Mouse (Mus musculus) forebrain, embryonic 15.5 days (tissue): Measurements from ENCODE around the gene Hpse. TPM values are rescaled to one million over a fixed set of nuclear protein-coding genes. Genes with fewer than 3 reads are reported as not detected.

Source experiments
- ATAC-seq: fragments of 200-750 bp; cut with Nextera tagmentation; replicated peaks from 2 replicates; pipeline ENCODE4 v1.8.0; 2017; ENCODE audit warnings: mild to moderate bottlenecking, moderate TSS enrichment, moderate library complexity
- H3K27ac ChIP-seq: fragments of 300-500 bp; sonication (generic); replicated peaks from 2 replicates; pipeline ENCODE4 v1.5.1; 2015; ENCODE audit warnings: mild to moderate bottlenecking, inconsistent platforms
- H3K27me3 ChIP-seq: fragments of 300-500 bp; sonication (generic); 2 replicates; pipeline ENCODE4 v1.6.1; 2015; ENCODE audit warnings: inconsistent platforms
- H3K36me3 ChIP-seq: fragments of 300-500 bp; sonication (generic); 2 replicates; pipeline ENCODE4 v1.6.1; 2015; ENCODE audit warnings: mild to moderate bottlenecking, inconsistent platforms
- H3K4me1 ChIP-seq: fragments of 300-500 bp; sonication (generic); 2 replicates; pipeline ENCODE4 v1.6.1; 2015; ENCODE audit warnings: inconsistent platforms
- H3K4me2 ChIP-seq: fragments of 300-500 bp; sonication (generic); replicated peaks from 2 replicates; pipeline ENCODE4 v1.6.1; 2015; ENCODE audit warnings: mild to moderate bottlenecking, inconsistent platforms
- H3K4me3 ChIP-seq: fragments of 300-500 bp; sonication (generic); 2 replicates; pipeline ENCODE4 v1.5.1; 2015; ENCODE audit warnings: mild to moderate bottlenecking, inconsistent platforms
- H3K9ac ChIP-seq: fragments of 300-500 bp; sonication (generic); replicated peaks from 2 replicates; pipeline ENCODE4 v1.6.1; 2015; ENCODE audit warnings: mild to moderate bottlenecking, inconsistent platforms
- H3K9me3 ChIP-seq: fragments of 300-500 bp; sonication (generic); 2 replicates; pipeline ENCODE4 v1.6.1; 2016; ENCODE audit warnings: inconsistent platforms
- WGBS: fragments of 180-500 bp; shearing (Covaris S2); methylation state at CpG from one replicate; pipeline ENCODE4 v1.1.7; 2015; ENCODE audit warnings: mixed read lengths; 5-methylcytosine and 5-hydroxymethylcytosine counted together
- polyA plus RNA-seq: library from polyadenylated mRNA; unstranded; fragments of >200 nt; fragmentation: Nextera tagmentation; extraction: Ambion mirVana; gene quantifications from 2 replicates; pipeline ENCODE4 v1.2.1, GENCODE M21; 2015

The Hpse gene
- polyA plus RNA-seq, 1 experiment from 2014 or later, result 0.24 TPM

DNA sequence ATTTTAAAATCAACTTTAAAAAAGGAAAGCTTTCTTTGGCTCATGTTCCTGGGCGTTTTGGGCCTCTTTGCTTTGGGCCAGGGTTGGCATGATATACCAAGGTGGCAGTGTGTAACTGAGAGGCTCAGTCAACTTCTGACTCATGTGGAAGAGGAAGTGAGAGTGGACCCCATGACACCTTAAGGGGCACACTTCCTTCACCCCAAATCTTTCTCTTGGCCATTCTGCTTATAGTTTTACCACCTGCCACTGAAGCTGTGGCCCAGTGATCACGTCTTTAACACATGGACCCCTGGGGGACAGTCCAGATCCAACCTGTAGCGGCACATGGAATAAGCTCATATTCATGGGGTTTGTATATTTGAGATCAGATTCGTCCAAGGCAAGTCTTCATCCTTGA, 6.5 kb upstream of the Hpse start:
- Histone ChIP-seq H3K4me3 (no peak overlapping the region), H3K9ac (no peak overlapping the region), H3K27me3 (no peaks in the 10 kb centered on the region), H3K27ac (no peak overlapping the region), H3K4me2 (no peak overlapping the region), H3K36me3 (no peaks in the 10 kb centered on the region), H3K9me3 (no peaks in the 10 kb centered on the region), H3K4me1 (no peaks in the 10 kb centered on the region)
- ATAC-seq, result no peak
- WGBS, result 88% methylated on average over 4 of the region's 4 CpGs

- ATAC-seq, result no peak
- Histone ChIP-seq H3K4me3 (no peak overlapping the region), H3K36me3 (no peaks in the 10 kb centered on the region), H3K27ac (no peak overlapping the region), H3K4me1 (peaks cover 14% of the 10 kb centered on the region), H3K27me3 (peaks cover 6% of the 10 kb centered on the region), H3K4me2 (no peak overlapping the region), H3K9ac (no peak overlapping the region), H3K9me3 (no peaks in the 10 kb centered on the region)
- 92% methylated on average over 15 of the region's 15 CpGs for WGBS
Measured at GRCm38 (mm10) chr5:100716762-100717161, 2.8 kb downstream of the Hpse start.

DNA sequence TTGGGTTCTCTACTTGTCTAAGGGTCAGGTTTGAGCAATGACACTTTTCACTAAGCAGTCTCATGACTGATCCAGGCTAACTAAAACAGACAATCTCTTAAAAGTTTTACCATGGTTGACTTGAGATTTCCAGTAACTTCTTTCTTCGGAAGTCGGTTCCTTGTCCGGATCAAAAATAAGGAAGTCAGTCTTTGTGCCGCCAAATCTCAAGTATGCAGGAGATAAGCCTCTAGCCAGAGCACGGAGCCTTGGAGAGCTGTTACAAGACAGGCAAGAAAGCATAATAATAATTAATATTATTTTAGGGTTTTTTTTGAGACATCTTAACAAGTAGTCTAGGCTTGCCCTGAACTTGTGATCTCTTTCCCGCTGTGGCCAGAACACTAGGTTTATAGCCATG, 8.3 kb downstream of the Hpse start:
- H3K36me3 ChIP-seq, result no peaks in the 10 kb centered on the region
- no peak for ATAC-seq

GRCm38 (mm10) chr5:100710012-100710411, 9.5 kb downstream of the Hpse start:
- no peak overlapping the region for H3K9ac ChIP-seq

More for the DNA sequence above, 8.3 kb downstream of the Hpse start:
- Histone ChIP-seq H3K4me3 (no peak overlapping the region), H3K9ac (no peak overlapping the region), H3K9me3 (no peaks in the 10 kb centered on the region), H3K4me1 (no peaks in the 10 kb centered on the region), H3K27me3 (no peaks in the 10 kb centered on the region), H3K27ac (no peak overlapping the region), H3K4me2 (no peak overlapping the region)
- WGBS, result 96% methylated on average over 6 of the region's 6 CpGs

DNA sequence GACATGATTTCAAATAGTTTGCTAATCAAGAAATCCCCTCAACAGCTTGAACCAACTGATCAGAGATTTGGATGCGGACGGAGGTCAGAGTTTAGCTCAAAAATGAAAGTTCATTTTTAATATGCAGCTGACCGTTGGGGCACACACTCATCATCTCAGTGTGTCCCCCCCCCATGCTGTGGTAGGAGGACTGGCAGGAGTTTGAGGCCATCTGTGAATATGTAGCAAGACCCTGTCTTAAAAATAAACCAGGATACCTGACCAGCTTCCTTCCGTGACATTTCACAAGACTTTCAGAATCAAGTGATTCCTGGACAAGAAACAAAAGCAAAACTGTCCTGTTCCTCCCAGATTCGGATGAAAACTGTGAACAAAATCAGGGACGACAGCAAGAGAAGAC, 10.5 kb downstream of the Hpse start:
- H3K36me3 ChIP-seq, result no peaks in the 10 kb centered on the region
- no peak overlapping the region for H3K4me2 ChIP-seq
- H3K4me1 ChIP-seq, result no peaks in the 10 kb centered on the region
- H3K4me3 ChIP-seq, result no peak overlapping the region
- no peaks in the 10 kb centered on the region for H3K27me3 ChIP-seq
- H3K27ac ChIP-seq, result no peak overlapping the region
- no peaks in the 10 kb centered on the region for H3K9me3 ChIP-seq
- no peak overlapping the region for H3K9ac ChIP-seq
- no peak for ATAC-seq
- 94% methylated on average over 6 of the region's 6 CpGs for WGBS

More at GRCm38 (mm10) chr5:100710012-100710411, 9.5 kb downstream of the Hpse start:
- H3K27me3 ChIP-seq, result no peaks in the 10 kb centered on the region
- H3K36me3 ChIP-seq, result no peaks in the 10 kb centered on the region
- ATAC-seq, result no peak
- WGBS, result 49% methylated on average over 2 of the region's 2 CpGs
- H3K4me1 ChIP-seq, result no peaks in the 10 kb centered on the region
- H3K4me2 ChIP-seq, result no peak overlapping the region
- no peak overlapping the region for H3K4me3 ChIP-seq
- H3K27ac ChIP-seq, result no peak overlapping the region
- H3K9me3 ChIP-seq, result no peaks in the 10 kb centered on the region

DNA sequence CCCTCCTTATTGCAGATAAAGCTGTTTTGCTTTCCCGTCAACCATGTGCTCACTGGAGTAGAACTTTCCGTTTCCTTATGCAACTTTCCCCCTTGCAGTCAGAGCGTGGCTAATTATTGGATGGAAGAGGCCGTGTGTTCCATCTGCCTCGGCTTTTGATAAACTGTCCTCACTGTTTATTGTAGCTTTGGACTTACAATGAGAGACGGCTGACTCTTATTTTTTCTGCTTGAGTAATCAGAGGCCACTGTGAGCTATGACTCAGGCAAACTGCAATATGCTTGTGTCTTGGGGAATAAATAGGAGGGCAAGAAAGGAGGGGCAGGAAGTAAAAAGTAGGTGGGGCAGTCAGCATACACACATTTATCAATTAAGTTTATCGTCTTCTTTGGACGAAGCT, 12.8 kb downstream of the Hpse start:
- H3K27ac ChIP-seq, result no peak overlapping the region
- no peak overlapping the region for H3K4me3 ChIP-seq
- no peak for ATAC-seq
- H3K4me2 ChIP-seq, result no peak overlapping the region
- 60% methylated on average over 8 of the region's 8 CpGs for WGBS
- H3K36me3 ChIP-seq, result no peaks in the 10 kb centered on the region
- no peaks in the 10 kb centered on the region for H3K27me3 ChIP-seq
- H3K4me1 ChIP-seq, result no peaks in the 10 kb centered on the region
- H3K9me3 ChIP-seq, result no peaks in the 10 kb centered on the region
- no peak overlapping the region for H3K9ac ChIP-seq

DNA sequence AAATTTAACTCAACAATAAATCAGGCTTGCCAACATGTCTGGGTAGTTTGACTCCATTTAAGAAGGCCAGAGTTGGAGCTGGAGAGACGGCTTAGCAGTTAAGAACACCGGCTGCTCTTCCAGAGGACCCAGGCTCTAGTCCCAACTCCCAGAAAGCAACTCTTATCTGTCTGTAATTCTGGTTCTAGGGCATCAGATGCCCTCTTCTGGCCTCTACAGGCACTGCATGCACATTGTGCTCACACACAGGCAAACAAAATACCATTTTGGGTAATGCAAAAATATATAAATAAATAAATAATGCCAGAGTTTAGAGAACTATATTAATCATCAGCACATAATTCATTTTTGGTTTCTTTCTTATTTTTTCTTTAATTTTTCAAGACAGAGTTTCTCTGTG, 15.2 kb downstream of the Hpse start:
- no peak overlapping the region for H3K4me3 ChIP-seq
- no peaks in the 10 kb centered on the region for H3K36me3 ChIP-seq
- H3K9ac ChIP-seq, result no peak overlapping the region
- H3K4me1 ChIP-seq, result no peaks in the 10 kb centered on the region
- H3K27me3 ChIP-seq, result no peaks in the 10 kb centered on the region
- WGBS, result 100% methylated on average over 2 of the region's 2 CpGs
- H3K4me2 ChIP-seq, result no peak overlapping the region
- H3K27ac ChIP-seq, result no peak overlapping the region
- H3K9me3 ChIP-seq, result no peaks in the 10 kb centered on the region
- ATAC-seq, result no peak

GRCm38 (mm10) chr5:100702325-100702724, 17.2 kb downstream of the Hpse start:
- no peak for ATAC-seq
- Histone ChIP-seq H3K36me3 (no peaks in the 10 kb centered on the region), H3K27ac (no peak overlapping the region), H3K4me2 (no peak overlapping the region), H3K9me3 (no peaks in the 10 kb centered on the region), H3K4me1 (no peaks in the 10 kb centered on the region), H3K4me3 (no peak overlapping the region), H3K9ac (no peak overlapping the region), H3K27me3 (no peaks in the 10 kb centered on the region)
- WGBS, result 97% methylated on average over 3 of the region's 3 CpGs

DNA sequence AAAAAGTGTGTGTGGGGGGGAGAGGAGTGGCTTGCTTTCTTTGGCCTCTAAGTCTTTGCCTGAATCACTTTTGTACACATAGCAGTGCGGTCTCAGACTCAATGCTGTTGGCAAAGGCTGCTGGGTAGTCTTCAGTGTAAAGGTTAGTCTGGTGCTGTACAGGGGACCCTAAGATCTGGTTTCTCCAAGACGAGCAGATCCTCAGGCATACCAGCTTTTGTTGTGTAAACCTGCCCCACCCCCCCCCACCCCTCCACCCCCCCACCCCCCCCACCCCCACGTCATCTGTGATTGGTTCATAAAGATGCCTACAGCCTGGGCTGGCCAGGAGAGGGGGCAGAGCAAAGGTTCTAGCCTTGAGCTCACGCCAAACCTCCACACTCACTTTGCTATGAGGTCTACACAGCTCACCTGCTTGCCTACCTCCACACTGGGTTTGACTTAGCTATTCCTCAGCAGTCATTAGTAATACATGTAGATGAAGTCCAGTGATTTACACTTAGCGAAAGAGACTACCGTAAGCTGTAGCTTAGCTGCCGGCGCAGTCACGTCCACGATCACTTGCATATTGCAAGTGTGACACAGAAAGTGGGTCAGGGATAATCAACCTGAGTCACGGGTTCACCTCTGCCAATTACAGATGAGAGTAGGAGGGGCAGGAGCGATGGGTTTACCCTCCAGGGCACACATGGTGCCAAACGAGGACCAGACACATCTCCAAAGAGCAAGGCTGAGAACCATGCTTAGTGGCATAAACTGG, 18.5 kb downstream of the Hpse start:
- no peaks in the 10 kb centered on the region for H3K36me3 ChIP-seq
- H3K4me1 ChIP-seq, result no peaks in the 10 kb centered on the region
- ATAC-seq, result no peak
- H3K4me2 ChIP-seq, result no peak overlapping the region
- H3K27ac ChIP-seq, result no peak overlapping the region
- H3K9ac ChIP-seq, result no peak overlapping the region
- H3K4me3 ChIP-seq, result no peak overlapping the region
- H3K9me3 ChIP-seq, result no peaks in the 10 kb centered on the region
- WGBS, result 81% methylated on average over 13 of the region's 13 CpGs
- H3K27me3 ChIP-seq, result no peaks in the 10 kb centered on the region

- no peaks in the 10 kb centered on the region for H3K4me1 ChIP-seq
- no peak overlapping the region for H3K4me3 ChIP-seq
- no peak overlapping the region for H3K9ac ChIP-seq
- no peaks in the 10 kb centered on the region for H3K27me3 ChIP-seq
- no peak overlapping the region for H3K4me2 ChIP-seq
- H3K9me3 ChIP-seq, result no peaks in the 10 kb centered on the region
- WGBS, result 73% methylated on average over 2 of the region's 2 CpGs
- ATAC-seq, result no peak
- H3K36me3 ChIP-seq, result no peaks in the 10 kb centered on the region
- no peak overlapping the region for H3K27ac ChIP-seq
Measured at GRCm38 (mm10) chr5:100697886-100698285, 21.6 kb downstream of the Hpse start.

- Histone ChIP-seq H3K36me3 (no peaks in the 10 kb centered on the region), H3K27ac (no peak overlapping the region), H3K9ac (no peak overlapping the region), H3K27me3 (no peaks in the 10 kb centered on the region), H3K9me3 (no peaks in the 10 kb centered on the region), H3K4me2 (no peak overlapping the region), H3K4me3 (no peak overlapping the region), H3K4me1 (no peaks in the 10 kb centered on the region)
- WGBS, result 65% methylated on average over 2 of the region's 2 CpGs
- ATAC-seq, result no peak
Measured at GRCm38 (mm10) chr5:100697398-100697797, 22.1 kb downstream of the Hpse start.

GRCm38 (mm10) chr5:100685631-100686030, 33.9 kb downstream of the Hpse start:
- Histone ChIP-seq H3K27ac (no peak overlapping the region), H3K4me1 (no peaks in the 10 kb centered on the region), H3K9me3 (no peaks in the 10 kb centered on the region), H3K4me3 (no peak overlapping the region), H3K4me2 (no peak overlapping the region), H3K36me3 (no peaks in the 10 kb centered on the region), H3K9ac (no peak overlapping the region), H3K27me3 (no peaks in the 10 kb centered on the region)
- ATAC-seq, result no peak
- 73% methylated on average over 4 of the region's 4 CpGs for WGBS

GRCm38 (mm10) chr5:100680542-100680933, 39.0 kb downstream of the Hpse start:
- 76% methylated on average over 6 of the region's 6 CpGs for WGBS
- H3K27me3 ChIP-seq, result no peaks in the 10 kb centered on the region
- H3K36me3 ChIP-seq, result no peaks in the 10 kb centered on the region
- no peaks in the 10 kb centered on the region for H3K4me1 ChIP-seq
- no peak overlapping the region for H3K4me3 ChIP-seq
- no peak for ATAC-seq
- no peak overlapping the region for H3K4me2 ChIP-seq
- H3K9me3 ChIP-seq, result no peaks in the 10 kb centered on the region
- no peak overlapping the region for H3K27ac ChIP-seq
- H3K9ac ChIP-seq, result no peak overlapping the region
